Mouse (Mus musculus): ENCODE measurements around the gene Zpbp2. TPM values are rescaled to one million over a fixed set of nuclear protein-coding genes. Genes with fewer than 3 reads are reported as not detected.

Gene Zpbp2
- total RNA-seq, 2 experiments from 2014 or later = not detected

- no peak for DNase-seq
Observed at GRCm38 (mm10) chr11:98555124-98555700, 4.3 kb downstream of the Zpbp2 start.

- DNase-seq = no peak
Observed at GRCm38 (mm10) chr11:98560942-98561341, 10.0 kb downstream of the Zpbp2 start.

- DNase-seq = no peak
Observed at GRCm38 (mm10) chr11:98563025-98563424, 12.1 kb downstream of the Zpbp2 start.

- DNase-seq = no peak
Observed at GRCm38 (mm10) chr11:98563921-98564414, 13.1 kb downstream of the Zpbp2 start.

- no peak for DNase-seq
Observed at GRCm38 (mm10) chr11:98568326-98568725, 17.4 kb downstream of the Zpbp2 start.

- no peak for DNase-seq
Observed at GRCm38 (mm10) chr11:98569461-98569860, 18.6 kb downstream of the Zpbp2 start.

GRCm38 (mm10) chr11:98577776-98578175 lies 26.9 kb downstream of the Zpbp2 start:
- peak in 1 of 2 experiments; percentile 14 for DNase-seq

GRCm38 (mm10) chr11:98580301-98581121 lies 29.6 kb downstream of the Zpbp2 start:
- DNase-seq = no peak

- no peak for DNase-seq
Observed at GRCm38 (mm10) chr11:98581286-98582029, 30.6 kb downstream of the Zpbp2 start.

- DNase-seq = no peak
Observed at GRCm38 (mm10) chr11:98582030-98582388, 31.1 kb downstream of the Zpbp2 start.

- DNase-seq = no peak
Observed at GRCm38 (mm10) chr11:98582551-98583264, 31.8 kb downstream of the Zpbp2 start.

GRCm38 (mm10) chr11:98583265-98583552 lies 32.3 kb downstream of the Zpbp2 start:
- no peak for DNase-seq

GRCm38 (mm10) chr11:98583571-98583970 lies 32.7 kb downstream of the Zpbp2 start:
- no peak for DNase-seq

GRCm38 (mm10) chr11:98584146-98584545 lies 33.2 kb downstream of the Zpbp2 start:
- no peak for DNase-seq

GRCm38 (mm10) chr11:98584629-98585177 lies 33.8 kb downstream of the Zpbp2 start:
- no peak for DNase-seq

- DNase-seq = peak; percentile 42 to 55
Observed at GRCm38 (mm10) chr11:98586087-98586891, 35.4 kb downstream of the Zpbp2 start.

- DNase-seq = peak; percentile 99
Observed at GRCm38 (mm10) chr11:98586892-98587563, 36.1 kb downstream of the Zpbp2 start, which contains the start of gene Ormdl3. Gene Ormdl3, minus strand, starts transcription at chr11:98587368.

GRCm38 (mm10) chr11:98587684-98588546 lies 37.0 kb downstream of the Zpbp2 start:
- peak; percentile 87 to 90 for DNase-seq

- DNase-seq = peak; percentile 52 to 59
Observed at GRCm38 (mm10) chr11:98588833-98589281, 38.0 kb downstream of the Zpbp2 start.
